Mouse (Mus musculus) limb, embryonic 13.5 days (tissue): Measurements from ENCODE around the gene Svs5. TPM values are rescaled to one million over a fixed set of nuclear protein-coding genes. Genes with fewer than 3 reads are reported as not detected.

ENCODE experiments used
- ATAC-seq: fragments of 200-750 bp; cut with Nextera tagmentation; 2 replicates; pipeline ENCODE4 v1.8.0; 2017; ENCODE audit warnings: low read depth, moderate number of reproducible peaks, moderate TSS enrichment; ENCODE audit not compliant: low FRiP score
- H3K27ac ChIP-seq: fragments of 300-500 bp; sonication (generic); 2 replicates; pipeline ENCODE4 v1.5.1; 2015; ENCODE audit warnings: inconsistent platforms, mild to moderate bottlenecking, moderate library complexity
- H3K27me3 ChIP-seq: fragments of 300-500 bp; sonication (generic); 2 replicates; pipeline ENCODE4 v1.6.1; 2015; ENCODE audit warnings: mild to moderate bottlenecking, inconsistent platforms
- H3K36me3 ChIP-seq: fragments of 300-500 bp; sonication (generic); 2 replicates; pipeline ENCODE4 v1.6.1; 2015; ENCODE audit warnings: inconsistent platforms, mild to moderate bottlenecking, moderate library complexity
- H3K4me1 ChIP-seq: fragments of 300-500 bp; sonication (generic); 2 replicates; pipeline ENCODE4 v1.6.1; 2015; ENCODE audit warnings: inconsistent platforms
- H3K4me2 ChIP-seq: fragments of 300-500 bp; sonication (generic); replicated peaks from 2 replicates; pipeline ENCODE4 v1.6.1; 2015; ENCODE audit warnings: inconsistent platforms, mild to moderate bottlenecking, moderate library complexity
- H3K4me3 ChIP-seq: fragments of 300-500 bp; sonication (generic); 2 replicates; pipeline ENCODE4 v1.5.1; 2015; ENCODE audit warnings: moderate library complexity, mild to moderate bottlenecking, inconsistent platforms
- H3K9ac ChIP-seq: fragments of 300-500 bp; sonication (generic); 2 replicates; pipeline ENCODE4 v1.6.1; 2015; ENCODE audit warnings: mild to moderate bottlenecking, inconsistent platforms
- H3K9me3 ChIP-seq: fragments of 300-500 bp; sonication (generic); 2 replicates; pipeline ENCODE4 v1.6.1; 2016; ENCODE audit warnings: inconsistent platforms
- WGBS: fragments of 180-500 bp; shearing (Covaris S2); methylation state at CpG from one replicate; pipeline ENCODE4 v1.1.7; 2015; 5-methylcytosine and 5-hydroxymethylcytosine counted together
- polyA plus RNA-seq: library from polyadenylated mRNA; unstranded; fragments of >200 nt; fragmentation: Nextera tagmentation; extraction: Ambion mirVana; gene quantifications from 2 replicates; pipeline ENCODE4 v1.2.1, GENCODE M21; 2015

The Svs5 gene
- polyA plus RNA-seq, 1 experiment from 2014 or later, result not detected

DNA sequence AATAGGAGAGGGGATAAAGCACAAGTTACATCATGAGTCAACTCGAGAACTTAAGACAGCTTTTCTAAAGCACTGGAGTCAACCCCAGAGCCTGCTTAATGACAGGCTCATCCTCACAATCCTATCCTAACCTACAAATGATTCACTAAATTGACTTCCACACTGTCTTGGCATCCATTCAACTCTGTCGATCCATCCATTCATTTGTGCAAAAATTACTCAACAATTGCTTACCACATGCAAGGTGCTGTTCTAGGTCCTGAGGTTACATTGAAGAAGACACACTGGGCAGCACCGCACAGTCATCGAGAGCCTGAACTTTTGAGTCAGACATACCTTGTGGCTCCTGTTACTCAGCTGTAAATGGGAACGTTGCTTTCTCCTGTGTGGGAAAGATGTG lies 26.5 kb downstream of the Svs5 start:
- H3K9ac ChIP-seq, result no peak overlapping the region
- WGBS, result 82% methylated on average over 5 of the region's 5 CpGs
- no peaks in the 10 kb centered on the region for H3K36me3 ChIP-seq
- H3K4me1 ChIP-seq, result no peaks in the 10 kb centered on the region
- no peak overlapping the region for H3K4me3 ChIP-seq
- H3K9me3 ChIP-seq, result no peaks in the 10 kb centered on the region
- peaks cover 28% of the 10 kb centered on the region for H3K27me3 ChIP-seq
- no peak overlapping the region for H3K27ac ChIP-seq
- H3K4me2 ChIP-seq, result no peak overlapping the region
- no peak for ATAC-seq

- Histone ChIP-seq H3K27ac (no peak overlapping the region), H3K36me3 (no peaks in the 10 kb centered on the region), H3K4me3 (no peak overlapping the region), H3K27me3 (peaks cover 28% of the 10 kb centered on the region), H3K4me1 (no peaks in the 10 kb centered on the region), H3K9me3 (no peaks in the 10 kb centered on the region), H3K9ac (no peak overlapping the region), H3K4me2 (no peak overlapping the region)
- ATAC-seq, result no peak
- 72% methylated on average over 5 of the region's 5 CpGs for WGBS
Observed at GRCm38 (mm10) chr2:164359668-164360067, 27.1 kb downstream of the Svs5 start.

DNA sequence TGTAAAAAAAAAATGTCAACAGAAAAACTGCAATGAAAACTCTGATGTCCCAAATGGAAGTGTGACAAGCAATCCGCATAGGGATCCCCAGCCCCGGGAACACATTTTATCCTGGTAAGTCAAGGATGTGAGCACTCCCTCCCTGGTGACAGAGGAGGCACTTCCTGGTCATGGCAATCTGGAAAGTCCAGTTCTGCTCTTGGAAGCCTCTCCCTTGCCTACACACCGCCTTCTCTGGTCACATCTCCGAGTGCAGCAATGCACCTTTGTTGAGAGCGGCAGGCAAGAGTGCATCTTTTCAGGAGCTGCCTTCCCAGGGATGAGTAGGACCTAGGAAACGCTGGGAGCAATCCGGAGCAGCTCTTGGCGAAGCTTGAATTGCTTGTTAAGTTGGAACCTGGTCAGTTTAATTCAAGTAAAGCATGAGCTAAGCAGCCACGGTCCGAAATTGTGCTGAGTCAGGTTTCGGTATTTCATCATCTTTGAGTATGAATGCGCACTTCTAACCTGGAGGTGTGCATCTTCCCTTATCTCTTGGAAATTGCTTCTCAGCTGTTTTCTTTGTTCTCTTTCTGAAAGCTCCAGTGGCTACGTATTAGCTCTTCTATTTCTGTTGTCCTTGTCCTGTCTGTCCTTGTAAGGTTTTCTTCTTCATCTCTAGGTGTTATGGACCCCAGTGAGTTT lies 28.6 kb downstream of the Svs5 start:
- Histone ChIP-seq H3K27me3 (peaks cover 18% of the 10 kb centered on the region), H3K4me1 (peaks cover under 1% of the 10 kb centered on the region; the same call in 1 of the 2 replicates), H3K4me3 (no peak overlapping the region), H3K9ac (no peak overlapping the region), H3K27ac (no peak overlapping the region), H3K36me3 (no peaks in the 10 kb centered on the region), H3K4me2 (no peak overlapping the region), H3K9me3 (no peaks in the 10 kb centered on the region)
- WGBS, result 37% methylated on average over 13 of the region's 13 CpGs
- no peak for ATAC-seq

- Histone ChIP-seq H3K4me3 (no peak overlapping the region), H3K36me3 (no peaks in the 10 kb centered on the region), H3K4me1 (peaks cover 11% of the 10 kb centered on the region), H3K4me2 (no peak overlapping the region), H3K27ac (no peak overlapping the region), H3K9ac (no peak overlapping the region), H3K27me3 (peaks cover 8% of the 10 kb centered on the region; the same call in 1 of the 2 replicates), H3K9me3 (no peaks in the 10 kb centered on the region)
- 58% methylated on average over 3 of the region's 3 CpGs for WGBS
- peak; percentile 32; the same call in 1 of the 2 replicates for ATAC-seq
Observed at GRCm38 (mm10) chr2:164366947-164367346, 34.4 kb downstream of the Svs5 start.

- Histone ChIP-seq H3K9ac (no peak overlapping the region), H3K4me2 (no peak overlapping the region), H3K27ac (no peak overlapping the region), H3K36me3 (no peaks in the 10 kb centered on the region), H3K4me3 (no peak overlapping the region), H3K27me3 (no peaks in the 10 kb centered on the region), H3K9me3 (no peaks in the 10 kb centered on the region), H3K4me1 (peaks cover 11% of the 10 kb centered on the region)
- WGBS, result 81% methylated on average over 6 of the region's 6 CpGs
- ATAC-seq, result no peak
Observed at GRCm38 (mm10) chr2:164368620-164369105, 36.1 kb downstream of the Svs5 start.

GRCm38 (mm10) chr2:164371371-164371770 lies 38.8 kb downstream of the Svs5 start:
- H3K4me3 ChIP-seq, result no peak overlapping the region
- peaks cover 9% of the 10 kb centered on the region for H3K4me1 ChIP-seq
- WGBS, result 87% methylated on average over 3 of the region's 3 CpGs
- H3K36me3 ChIP-seq, result no peaks in the 10 kb centered on the region
- H3K9me3 ChIP-seq, result no peaks in the 10 kb centered on the region
- H3K9ac ChIP-seq, result no peak overlapping the region
- H3K27me3 ChIP-seq, result no peaks in the 10 kb centered on the region
- no peak overlapping the region for H3K27ac ChIP-seq
- ATAC-seq, result no peak
- H3K4me2 ChIP-seq, result no peak overlapping the region

GRCm38 (mm10) chr2:164372408-164373053 lies 40.0 kb downstream of the Svs5 start:
- Histone ChIP-seq H3K4me3 (no peak overlapping the region), H3K4me1 (no peaks in the 10 kb centered on the region), H3K36me3 (no peaks in the 10 kb centered on the region), H3K27ac (no peak overlapping the region), H3K27me3 (no peaks in the 10 kb centered on the region), H3K9me3 (no peaks in the 10 kb centered on the region), H3K9ac (no peak overlapping the region), H3K4me2 (no peak overlapping the region)
- WGBS, result 19% methylated on average over 3 of the region's 3 CpGs
- no peak for ATAC-seq

DNA sequence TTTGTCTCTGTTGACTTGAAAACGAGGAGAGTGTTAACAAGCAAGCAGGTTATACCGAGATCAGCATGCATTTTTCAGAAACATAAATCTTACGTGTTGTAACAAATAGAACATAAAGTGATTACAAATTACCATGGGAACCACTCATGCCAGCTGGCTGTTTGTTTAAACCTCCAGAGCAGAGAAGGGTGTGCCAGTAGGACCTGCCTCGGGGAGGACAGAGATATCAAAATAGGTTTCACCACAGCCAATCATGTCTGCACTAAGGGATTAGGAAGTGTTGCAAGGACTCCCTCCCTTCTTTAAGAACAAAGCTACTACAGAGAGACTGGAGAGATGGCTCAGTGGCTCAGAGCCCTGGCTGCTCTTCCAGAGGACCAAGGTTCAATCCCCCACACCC lies 40.6 kb downstream of the Svs5 start:
- H3K27ac ChIP-seq, result no peak overlapping the region
- no peaks in the 10 kb centered on the region for H3K27me3 ChIP-seq
- WGBS, result 37% methylated on average over 4 of the region's 4 CpGs
- H3K36me3 ChIP-seq, result no peaks in the 10 kb centered on the region
- no peaks in the 10 kb centered on the region for H3K9me3 ChIP-seq
- no peak for ATAC-seq
- no peak overlapping the region for H3K4me2 ChIP-seq
- H3K4me3 ChIP-seq, result no peak overlapping the region
- no peak overlapping the region for H3K9ac ChIP-seq
- H3K4me1 ChIP-seq, result peaks cover 4% of the 10 kb centered on the region; the same call in 1 of the 2 replicates

- Histone ChIP-seq H3K4me2 (no peak overlapping the region), H3K4me3 (no peak overlapping the region), H3K9me3 (peaks cover 4% of the 10 kb centered on the region), H3K27me3 (no peaks in the 10 kb centered on the region), H3K4me1 (peaks cover 4% of the 10 kb centered on the region; the same call in 1 of the 2 replicates), H3K36me3 (no peaks in the 10 kb centered on the region), H3K27ac (no peak overlapping the region), H3K9ac (no peak overlapping the region)
- WGBS, result 78% methylated on average over 15 of the region's 15 CpGs
- no peak for ATAC-seq
Observed at GRCm38 (mm10) chr2:164377478-164378426, 45.2 kb downstream of the Svs5 start.

DNA sequence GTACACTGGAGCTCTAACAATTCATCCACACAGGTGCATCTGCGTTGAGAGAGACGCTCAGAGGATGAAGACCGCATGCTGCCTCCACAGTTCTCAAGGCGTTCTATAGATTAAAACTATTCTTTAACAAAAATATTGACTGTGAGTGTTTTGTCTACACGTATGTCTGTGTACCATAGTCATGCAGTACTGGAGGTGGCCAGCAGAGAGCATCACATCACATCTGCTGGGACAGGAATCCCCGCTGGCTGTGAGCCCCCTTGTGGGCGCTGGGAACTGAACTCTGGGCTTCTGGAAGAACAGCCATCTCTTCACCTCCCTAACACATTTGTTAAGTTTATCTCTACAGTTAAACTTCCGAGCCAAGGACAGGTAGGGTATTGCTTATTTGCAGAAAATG lies 49.2 kb downstream of the Svs5 start:
- no peaks in the 10 kb centered on the region for H3K36me3 ChIP-seq
- WGBS, result 79% methylated on average over 8 of the region's 8 CpGs
- H3K4me1 ChIP-seq, result peaks cover 24% of the 10 kb centered on the region
- no peak overlapping the region for H3K4me2 ChIP-seq
- no peak overlapping the region for H3K9ac ChIP-seq
- no peaks in the 10 kb centered on the region for H3K27me3 ChIP-seq
- peaks cover 4% of the 10 kb centered on the region for H3K9me3 ChIP-seq
- no peak for ATAC-seq
- no peak overlapping the region for H3K4me3 ChIP-seq
- H3K27ac ChIP-seq, result no peak overlapping the region

GRCm38 (mm10) chr2:164382971-164383370 lies 50.4 kb downstream of the Svs5 start:
- WGBS, result 69% methylated on average over 3 of the region's 3 CpGs
- Histone ChIP-seq H3K4me2 (no peak overlapping the region), H3K9me3 (peaks cover 4% of the 10 kb centered on the region), H3K4me1 (peaks cover 26% of the 10 kb centered on the region), H3K9ac (no peak overlapping the region), H3K36me3 (no peaks in the 10 kb centered on the region), H3K27me3 (peaks cover 12% of the 10 kb centered on the region), H3K4me3 (no peak overlapping the region), H3K27ac (no peak overlapping the region)
- ATAC-seq, result no peak
